Mouse (Mus musculus) heart, adult 2 months (tissue): ENCODE measurements at regions not wholly inside any gene's neighbourhood (a gene's known extent, or its start where the extent isn't known, plus 50 kb on each side); places are given as distances from the start of the nearest gene placed in this dataset.
"Not testable (repeated sequence)": the region's sequence is repeated elsewhere in the genome, so short reads cannot be mapped to it uniquely, and the experiment has no call there.

Experiments used
- CTCF ChIP-seq: fragments of 200-600 bp; IDR thresholded peaks from 2 replicates; pipeline ENCODE4 v1.8.1; 2022; ENCODE audit warnings: antibody characterized with exemption, mild to moderate bottlenecking, moderate library complexity
- EP300 ChIP-seq: fragments of 200-500 bp; IDR thresholded peaks from 2 replicates; pipeline ENCODE4 v1.6.1; 2011; ENCODE audit warnings: low read depth, low read length, control low read depth; ENCODE audit not compliant: insufficient read depth
- POLR2A ChIP-seq: fragments of 200-500 bp; IDR thresholded peaks from 2 replicates; pipeline ENCODE4 v1.6.1; 2011; ENCODE audit warnings: mild to moderate bottlenecking, low read depth, low read length, control low read depth; ENCODE audit not compliant: insufficient read depth

DNA sequence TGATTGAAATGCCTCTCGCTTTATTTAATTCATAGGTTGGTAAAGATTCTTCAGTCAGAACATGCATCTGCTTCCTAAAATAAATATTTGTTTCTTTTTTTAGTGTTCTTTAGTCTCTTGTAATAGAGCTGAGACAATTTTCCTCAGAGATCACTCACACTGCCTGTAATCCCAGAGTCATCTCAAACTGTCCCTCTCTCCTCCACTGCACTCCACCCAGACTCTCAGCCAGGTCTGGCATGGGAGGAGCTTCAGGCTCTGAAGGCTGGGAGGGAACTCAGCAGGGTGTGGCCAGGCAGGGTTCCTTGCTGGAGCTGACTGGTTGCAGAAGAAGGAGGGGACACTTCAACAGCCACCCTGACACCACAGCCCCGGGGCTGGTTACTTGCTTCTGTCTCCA is 841.2 kb upstream of the Olfr1507 start:
- TF ChIP-seq CTCF, POLR2A, EP300: not testable (repeated sequence)
